Mouse (Mus musculus): ENCODE data around the gene Hk1.

DNA sequence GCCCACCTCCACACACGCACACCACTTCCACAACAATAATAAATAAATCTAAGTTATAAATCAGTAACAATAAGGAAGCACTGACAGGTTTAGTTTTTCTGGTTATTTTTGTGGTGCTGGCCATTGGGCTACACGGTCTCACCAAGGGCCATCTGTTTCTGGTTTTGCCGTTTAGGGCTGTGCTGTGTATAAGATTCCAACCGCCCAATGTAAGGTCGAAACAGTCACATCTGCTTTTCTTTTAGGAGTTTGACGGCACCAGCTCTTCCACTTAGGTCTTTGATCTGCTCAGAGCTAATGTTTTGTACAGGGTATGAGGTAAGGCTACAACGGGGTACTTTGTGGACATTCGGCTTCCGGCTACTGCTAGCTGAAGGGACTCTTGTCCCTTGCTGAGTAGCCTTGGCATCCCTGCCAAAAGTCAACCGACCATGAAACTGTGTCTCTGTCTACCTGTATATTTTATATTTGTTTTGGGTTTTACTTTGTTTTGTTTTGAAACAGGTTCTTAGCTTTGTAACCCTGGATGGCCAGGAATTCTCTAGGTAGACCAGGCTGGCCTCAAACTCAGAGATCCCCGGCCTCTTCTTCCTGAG is 70.7 kb downstream of the Hk1 start:
- TF ChIP-seq POLR2A (IDR thresholded peaks at IDR 0.05; ENCODE audit: borderline replicate concordance, low read depth, low read length): no peak
- TF ChIP-seq CTCF (IDR thresholded peaks at IDR 0.05; ENCODE audit: low read depth, low read length): no peak

Measured in bone marrow macrophage, adult 2 months (primary cell).